Mouse (Mus musculus): ENCODE data around the gene Pakap.

The Pakap gene

GRCm38 (mm10) chr4:57720869-57721361, 152.9 kb downstream of the Pakap start:
- DNase-seq, result no peak

GRCm38 (mm10) chr4:57722296-57722695, 154.3 kb downstream of the Pakap start:
- DNase-seq, result no peak

- DNase-seq, result no peak
Observed at GRCm38 (mm10) chr4:57723659-57724058, 155.7 kb downstream of the Pakap start.

DNA sequence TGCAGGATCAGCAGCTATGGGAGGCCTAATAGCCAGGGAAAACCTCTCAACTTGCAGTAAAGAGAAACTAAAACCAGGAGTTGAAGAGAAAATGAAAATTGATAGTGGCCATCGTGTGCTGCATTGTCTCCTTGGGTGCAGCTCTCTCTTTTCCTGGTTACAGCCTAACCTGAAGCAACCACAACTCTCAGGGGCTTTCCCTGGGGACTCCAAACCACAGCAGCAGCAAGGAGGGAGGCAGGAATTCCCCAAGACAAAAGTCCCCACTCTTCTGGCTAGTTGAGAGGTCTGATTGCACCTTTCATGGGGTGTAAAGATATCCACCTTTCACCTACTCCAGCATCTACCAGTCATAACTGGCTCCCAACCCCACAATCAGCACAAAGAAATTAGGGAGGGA, 157.6 kb downstream of the Pakap start:
- no peak for DNase-seq

DNA sequence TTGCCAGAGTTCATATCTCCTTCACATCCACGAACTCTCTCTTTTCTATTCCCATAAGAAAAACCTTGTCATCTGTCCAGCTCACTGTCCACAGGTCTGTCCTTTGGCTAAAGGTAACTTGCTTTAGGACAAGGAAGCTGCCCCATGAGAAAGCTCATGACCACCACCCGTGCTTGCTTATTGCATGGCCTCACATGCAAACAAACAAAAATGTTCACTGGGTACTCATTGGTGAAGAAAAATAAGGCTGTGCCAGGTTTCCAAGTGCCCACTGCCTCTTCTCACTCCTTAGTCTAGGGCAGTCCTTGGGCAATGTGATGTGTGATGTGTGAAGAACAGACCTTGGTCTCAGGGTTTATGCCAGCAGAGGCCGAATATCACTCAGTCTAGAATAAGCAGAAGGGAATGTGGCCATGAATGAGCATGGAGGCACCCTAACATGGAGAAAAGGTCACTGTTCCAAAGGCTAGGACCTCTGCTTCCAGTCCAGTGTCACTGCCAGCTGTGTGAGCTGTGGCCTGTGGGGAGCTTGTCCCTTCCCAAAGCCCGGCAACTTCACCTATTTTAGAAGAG, 160.7 kb downstream of the Pakap start:
- DNase-seq, result no peak

DNA sequence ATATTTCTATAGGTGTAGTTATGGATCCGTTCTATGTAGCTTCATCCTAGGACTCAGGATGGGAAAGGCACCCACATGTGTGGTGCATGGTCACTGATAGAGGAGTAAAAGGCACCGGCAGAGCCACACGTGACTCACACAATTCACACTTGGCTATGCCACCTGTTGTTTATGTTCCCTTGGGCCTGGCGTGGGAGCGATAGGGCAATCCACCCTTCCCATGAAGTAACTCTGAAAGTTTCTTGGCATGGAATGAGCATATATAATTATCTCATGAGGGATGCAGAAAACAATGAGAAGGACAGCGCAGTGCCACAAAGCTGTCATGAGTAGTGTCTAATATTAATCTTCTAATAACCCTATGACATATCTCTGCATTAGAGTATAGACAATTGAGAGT, 162.1 kb downstream of the Pakap start:
- no peak for DNase-seq

DNA sequence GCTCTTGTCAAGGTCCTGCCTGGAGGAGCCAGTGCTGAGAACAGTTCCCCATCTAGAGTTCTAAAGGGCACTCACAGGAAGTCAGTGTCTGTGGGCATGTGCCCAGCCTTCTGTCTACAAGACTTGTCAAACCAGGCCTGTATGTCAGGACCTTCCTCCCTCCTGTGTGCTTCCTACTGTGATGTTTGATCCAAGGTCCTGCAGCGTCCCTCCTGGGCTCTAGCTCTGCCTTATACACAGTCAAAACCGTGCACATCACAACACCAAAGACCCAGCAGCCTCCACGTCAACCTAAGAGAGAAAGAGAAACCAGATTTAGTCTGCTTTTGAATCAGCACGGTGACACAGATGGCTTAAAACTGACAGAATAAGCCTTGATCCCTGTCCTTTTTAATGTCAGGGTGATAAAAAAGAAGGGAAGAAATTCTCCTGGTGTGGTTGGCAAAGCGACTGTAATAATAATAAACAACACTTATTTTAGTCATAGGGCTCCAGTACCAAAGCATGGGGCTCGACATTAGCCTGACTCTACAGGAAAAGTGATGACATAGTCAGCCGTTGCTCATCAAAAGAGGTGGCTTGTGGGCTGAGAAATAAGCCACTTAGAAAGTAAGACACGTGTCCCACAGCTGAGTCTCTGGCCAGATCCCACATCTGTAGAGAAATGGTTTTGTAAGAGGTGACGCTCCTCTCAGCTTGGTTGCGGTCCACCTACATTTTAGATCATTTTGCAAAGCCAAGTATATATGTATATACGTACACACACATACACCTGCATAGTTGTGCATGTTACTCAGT, 163.0 kb downstream of the Pakap start:
- no peak for DNase-seq

GRCm38 (mm10) chr4:57732351-57732750, 164.4 kb downstream of the Pakap start:
- DNase-seq, result no peak

DNA sequence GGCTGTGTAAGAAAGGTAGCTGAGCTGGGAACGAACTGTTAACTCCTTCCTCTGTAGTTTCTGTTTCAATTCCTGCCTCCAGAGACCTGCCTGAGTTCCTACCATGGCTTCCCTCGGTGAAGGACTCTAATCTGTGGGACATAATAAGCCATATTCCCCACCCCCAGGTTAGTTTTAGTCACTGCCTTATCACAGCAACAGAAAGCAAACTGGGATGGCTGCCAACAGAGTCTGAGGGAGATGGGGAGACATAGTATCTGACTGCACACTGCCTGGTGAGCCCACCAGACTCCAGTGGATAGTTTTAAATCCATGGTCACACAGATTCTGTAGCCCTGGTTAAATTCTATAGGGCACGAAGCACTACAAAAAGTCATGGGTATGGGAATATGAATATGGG, 165.5 kb downstream of the Pakap start:
- DNase-seq, result no peak

DNA sequence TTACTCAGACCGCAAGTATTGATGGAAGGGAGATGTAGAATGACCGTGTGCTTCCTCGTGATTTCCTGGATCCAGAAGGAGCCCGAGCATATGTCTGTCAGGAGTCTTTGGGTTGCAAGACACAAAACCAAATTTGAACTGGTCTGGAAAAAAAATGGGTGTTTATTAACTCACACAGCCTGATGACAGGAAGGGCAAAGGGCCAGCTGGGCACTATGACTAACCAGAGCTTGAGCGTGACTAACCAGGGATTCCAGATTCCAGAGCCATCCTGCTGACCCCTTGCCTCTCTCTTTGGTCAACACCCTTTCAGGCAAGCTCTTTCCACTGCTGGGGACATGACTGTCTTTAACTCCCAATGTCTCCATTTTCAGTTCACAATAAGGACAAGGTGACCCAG, 167.4 kb downstream of the Pakap start:
- no peak for DNase-seq

GRCm38 (mm10) chr4:57738856-57739552, 171.0 kb downstream of the Pakap start:
- no peak for DNase-seq

DNA sequence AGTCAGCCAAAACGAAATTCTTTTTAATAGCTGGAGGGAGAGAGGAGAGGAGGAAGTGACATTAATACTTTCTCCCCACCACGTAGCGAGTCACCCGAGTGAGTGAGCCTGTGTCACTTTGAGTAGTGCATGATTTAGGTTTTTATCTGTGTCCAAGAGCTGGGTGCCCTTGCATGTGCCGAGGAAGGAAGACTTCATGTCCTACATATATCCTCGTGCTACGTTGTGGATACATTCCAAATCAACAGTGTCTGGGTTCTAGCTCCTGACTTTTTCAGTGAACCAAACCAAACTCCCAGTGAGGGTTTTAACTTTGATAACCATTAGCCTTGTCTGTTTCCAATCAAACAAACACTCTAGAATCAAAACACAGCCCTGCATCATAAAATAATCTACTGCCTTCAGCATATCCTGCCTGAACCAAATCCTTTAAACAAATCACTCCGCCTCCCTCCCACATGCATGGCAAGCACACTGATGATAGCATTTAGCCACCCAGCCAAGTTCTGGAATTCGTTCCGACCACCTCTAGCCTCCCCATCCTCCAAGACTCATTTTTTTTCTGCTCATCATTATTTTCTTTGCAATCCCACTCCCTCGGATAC, 175.4 kb downstream of the Pakap start:
- DNase-seq, result no peak

DNA sequence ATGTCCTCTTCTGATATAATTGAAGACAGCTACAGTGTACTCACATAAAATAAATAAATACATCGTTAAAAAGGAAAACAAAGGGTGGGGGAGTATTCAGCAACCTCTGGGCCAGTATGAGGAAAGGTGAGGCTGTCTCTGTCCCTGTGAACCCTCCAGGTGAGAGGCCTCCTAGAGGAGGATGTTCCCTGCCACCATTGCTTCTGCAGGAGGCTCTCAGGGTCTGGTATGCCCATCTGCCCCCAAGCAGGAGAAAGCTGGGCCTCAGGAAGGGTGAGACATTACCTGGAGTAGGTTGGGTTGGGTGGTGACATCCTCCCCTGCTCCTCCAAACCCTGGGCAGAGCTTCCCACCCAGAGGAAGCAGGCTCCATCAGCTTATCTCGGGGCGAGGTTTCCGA, 182.7 kb downstream of the Pakap start:
- DNase-seq, result no peak

GRCm38 (mm10) chr4:57751054-57751453, 183.1 kb downstream of the Pakap start:
- DNase-seq, result no peak

DNA sequence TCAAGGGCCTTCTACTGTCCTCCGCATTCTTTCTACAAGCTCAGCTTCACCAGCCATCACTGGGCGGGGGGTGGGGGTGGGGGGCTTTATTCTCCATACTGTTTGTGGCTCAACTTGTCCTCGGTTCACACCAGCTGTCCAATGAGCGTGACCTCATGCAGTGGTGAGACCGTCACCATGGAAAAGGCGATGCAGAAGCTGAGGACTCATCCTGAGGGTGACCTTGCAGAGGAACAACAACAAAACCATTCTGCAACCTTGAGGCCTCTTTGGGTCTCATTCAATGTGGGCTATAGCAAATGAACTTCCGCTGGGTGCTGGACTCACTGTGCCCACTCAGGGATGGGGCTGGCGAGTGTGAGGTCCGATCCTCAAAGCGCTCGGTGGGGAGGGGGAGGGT, 183.6 kb downstream of the Pakap start:
- DNase-seq, result no peak

DNA sequence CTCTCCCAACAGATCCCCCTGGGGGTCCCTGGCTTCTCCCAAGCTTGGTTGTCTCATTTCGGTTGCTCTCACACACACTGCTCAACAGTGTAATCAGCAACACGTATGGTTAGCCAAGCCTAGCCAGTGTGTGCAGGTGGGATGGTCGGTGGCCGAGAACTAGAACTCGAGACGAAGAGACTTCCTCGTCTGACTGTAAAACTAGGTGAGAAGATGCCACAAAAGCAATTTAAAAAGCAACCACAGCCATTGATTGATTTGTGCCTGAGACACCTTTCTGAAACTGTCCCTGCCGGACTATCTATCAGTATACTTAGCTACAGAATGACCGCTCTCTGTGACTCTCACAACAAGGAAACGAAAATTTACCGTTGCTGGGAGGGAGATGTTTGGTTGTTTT, 187.1 kb downstream of the Pakap start:
- DNase-seq, result no peak

- DNase-seq, result no peak
Observed at GRCm38 (mm10) chr4:57757997-57758396, 190.0 kb downstream of the Pakap start.

- DNase-seq, result no peak
Observed at GRCm38 (mm10) chr4:57762424-57762823, 194.4 kb downstream of the Pakap start.

GRCm38 (mm10) chr4:57764392-57764791, 196.4 kb downstream of the Pakap start:
- DNase-seq, result no peak

GRCm38 (mm10) chr4:57764926-57765325, 196.9 kb downstream of the Pakap start:
- DNase-seq, result no peak

DNA sequence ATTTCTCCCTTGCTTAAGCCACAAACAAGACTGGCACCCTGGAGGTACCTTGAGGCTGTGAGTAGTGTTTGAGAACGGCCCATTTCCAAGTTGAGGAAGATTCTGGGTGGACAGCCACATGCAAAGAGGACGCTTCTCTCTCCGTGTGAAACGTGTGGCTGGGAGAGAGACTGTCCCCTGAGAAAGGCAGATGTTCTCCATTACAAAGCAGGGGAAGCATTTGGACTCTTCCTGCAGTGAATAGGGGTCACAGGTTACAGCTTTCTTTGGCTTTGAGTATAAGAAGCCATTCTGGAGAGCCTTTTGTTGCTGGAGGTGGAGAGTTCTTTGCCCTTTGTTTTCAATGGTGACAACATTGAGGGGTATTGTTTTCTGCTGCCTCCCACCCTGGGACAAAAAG, 197.8 kb downstream of the Pakap start:
- no peak for DNase-seq

DNA sequence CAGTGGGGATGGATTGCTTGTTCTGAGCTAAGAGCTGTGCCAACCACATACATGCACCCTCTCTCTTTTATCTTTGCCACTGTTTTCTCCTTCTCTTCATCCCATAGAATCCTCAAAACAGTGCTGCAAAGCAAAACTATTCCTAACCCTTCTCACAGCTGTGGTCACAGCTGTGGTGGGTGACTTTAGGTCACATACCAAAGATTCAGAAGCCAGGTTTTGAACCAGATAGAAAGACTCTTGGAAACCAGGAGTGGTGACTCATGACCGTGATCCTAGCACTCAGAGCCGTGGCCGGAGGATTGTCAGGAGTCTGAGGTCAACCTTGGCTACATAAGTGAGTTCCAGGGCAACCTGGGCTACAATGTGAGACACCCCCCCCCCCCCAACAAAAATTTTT, 201.0 kb downstream of the Pakap start:
- DNase-seq, result no peak

DNA sequence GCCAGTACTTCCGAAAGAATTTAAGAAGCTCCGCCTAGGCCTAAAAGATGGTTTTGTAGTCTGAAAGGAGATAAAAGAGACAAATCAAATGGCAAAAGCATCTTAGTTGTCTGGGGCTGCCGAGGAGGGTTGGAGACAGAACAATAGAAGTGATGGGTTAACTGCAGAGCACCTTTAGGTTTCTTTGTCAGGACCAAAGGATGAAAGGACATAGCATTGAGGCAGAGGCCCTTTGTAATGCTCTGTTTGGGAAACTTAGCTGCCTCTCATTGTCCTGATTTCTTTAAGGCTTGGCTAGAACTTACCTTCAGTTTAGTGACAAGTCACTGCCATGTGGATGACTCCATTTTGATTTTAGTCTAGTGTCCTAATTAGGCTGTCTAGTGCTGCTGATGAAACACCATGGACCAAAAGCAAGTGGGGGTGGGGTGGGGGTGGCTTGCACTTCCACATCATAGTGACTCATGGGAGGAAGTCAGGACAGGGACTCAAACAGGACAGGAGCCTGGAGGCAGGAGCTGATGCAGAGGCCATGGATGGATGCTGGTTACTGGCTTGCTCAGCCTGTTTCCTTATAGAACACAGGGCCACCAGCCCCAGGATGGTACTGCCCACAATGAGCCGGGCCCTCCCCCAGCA, 202.3 kb downstream of the Pakap start:
- no peak for DNase-seq

Data from cerebellum, postnatal 14 days (tissue).